ENCODE assay signal across 8 mouse cellular contexts in the genomic region with DNA sequence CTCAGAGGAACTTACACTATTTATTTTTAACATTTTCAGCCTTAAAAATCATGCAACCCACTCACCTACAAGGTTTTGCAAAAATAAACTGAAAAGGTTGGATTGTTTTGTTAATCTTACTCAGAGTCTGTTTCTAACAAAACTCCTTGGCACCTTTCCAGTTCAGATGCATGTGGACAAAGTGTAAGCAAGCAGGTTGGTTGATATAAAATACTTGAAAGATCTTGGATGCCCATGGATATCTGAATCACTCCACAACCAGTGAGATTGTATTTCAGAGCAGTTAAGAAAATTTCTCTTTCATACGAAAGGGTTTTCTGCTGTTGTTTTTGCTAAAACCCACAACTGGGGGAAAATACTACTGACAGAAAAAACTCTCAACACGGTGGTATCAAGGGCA. TPM values are rescaled to one million over a fixed set of nuclear protein-coding genes. Genes with fewer than 3 reads are reported as not detected.
DNase-seq lines count a peak whose midpoint lies in the region; ATAC-seq and TF ChIP-seq lines count a peak whose summit lies in the region.

No protein-coding gene starts in this region.

- H3K79me2 ChIP-seq in liver, adult 2 months (ENCODE audit: control insufficient read depth, insufficient read depth, low read length) = peaks cover 26% of the 10 kb centered on the region

- TF ChIP-seq POLR2A in liver, adult 2 months (IDR thresholded peaks at IDR 0.05; ENCODE audit: extremely low read depth, insufficient read depth, low read length) = no peak

- no peak for ATAC-seq in CD4-positive, CD25-positive, alpha-beta regulatory T cell, adult 4 months
- ATAC-seq in kidney, postnatal 0 days (replicated peaks; ENCODE audit: low FRiP score, low read depth) = no peak

- H3K4me2 ChIP-seq in kidney, postnatal 0 days (ENCODE audit: low read length) = peak overlapping the region; percentile 79

- peak overlapping the region; percentile 9; the same call in 1 of the 2 replicates for H3K9ac ChIP-seq in liver, adult 2 months (ENCODE audit: low read depth, low read length)
- 0 out of 2 replicates have a peak overlapping the region, but pooled peaks have one; percentile 6 for H3K9ac ChIP-seq in kidney, postnatal 0 days (ENCODE audit: low read depth, low read length)

- peak overlapping the region; percentile 41; the same call in 1 of the 2 replicates for H3K4me3 ChIP-seq in liver, adult 2 months (ENCODE audit: insufficient read depth, low read depth, low read length)
- H3K4me3 ChIP-seq in kidney, postnatal 0 days (replicated peaks; ENCODE audit: low read depth, low read length) = peak overlapping the region; percentile 88; the same call in 1 of the 2 replicates

- H3K27me3 ChIP-seq in liver, adult 2 months (ENCODE audit: control insufficient read depth, insufficient read depth, low read length) = no peaks in the 10 kb centered on the region
- no peaks in the 10 kb centered on the region for H3K27me3 ChIP-seq in kidney, postnatal 0 days (ENCODE audit: insufficient read depth, low read length)

- peak; percentile 43 for DNase-seq in CD4-positive, CD25-positive, alpha-beta regulatory T cell, adult 2 months (ENCODE audit: low read depth, low spot score)
- DNase-seq in liver, adult 2 months (ENCODE audit: extremely low read depth, low read depth, low spot score) = peak; percentile 80
- no peak for DNase-seq in liver
- peak; percentile 43 for DNase-seq in kidney, postnatal 0 days (ENCODE audit: low spot score)
- peak; percentile 52 for DNase-seq in naive thymus-derived CD4-positive, alpha-beta T cell, adult 2 months (ENCODE audit: low read depth)
- DNase-seq in right cerebral cortex, postnatal 4 days = no peak
- no peak for DNase-seq in adrenal gland, adult 8-10 months

- H3K36me3 ChIP-seq in liver, adult 2 months (ENCODE audit: control insufficient read depth, insufficient read depth, low read length) = no peaks in the 10 kb centered on the region
- H3K36me3 ChIP-seq in kidney, postnatal 0 days (ENCODE audit: insufficient read depth, low read length) = no peaks in the 10 kb centered on the region

- no peaks in the 10 kb centered on the region for H3K9me3 ChIP-seq in kidney, postnatal 0 days (replicated peaks; ENCODE audit: low read length)

- no peak for TF ChIP-seq CTCF in liver, adult 2 months (IDR thresholded peaks at IDR 0.05; ENCODE audit: low read depth, low read length)
- no peak for TF ChIP-seq CTCF in kidney, postnatal 0 days (IDR thresholded peaks at IDR 0.05; ENCODE audit: low read depth)

- 10% methylated on average over 2 of the region's 2 CpGs for WGBS in liver, adult 2 months
- WGBS in kidney, postnatal 0 days = 47% methylated on average over 2 of the region's 2 CpGs

- H3K27ac ChIP-seq in liver, adult 2 months (replicated peaks; ENCODE audit: insufficient read depth, low read depth, low read length) = no peak overlapping the region
- H3K27ac ChIP-seq in kidney, postnatal 0 days = no peak overlapping the region

- peaks cover 16% of the 10 kb centered on the region for H3K4me1 ChIP-seq in liver, adult 2 months (ENCODE audit: control insufficient read depth, insufficient read depth, low read length)
- H3K4me1 ChIP-seq in kidney, postnatal 0 days (replicated peaks; ENCODE audit: insufficient read depth, low read length) = no peaks in the 10 kb centered on the region

RNA-seq across cellular contexts. Expression of gene Ppp2r5a, which starts 8.9 kb away (rescaled TPM):
- 10 to 100 TPM; 44.5 to 70.5 TPM for polyA plus RNA-seq in CD4-positive, CD25-positive, alpha-beta regulatory T cell, adult 4 months (2017; shearing (Covaris generic))
- 149 and 170 TPM in 2 replicates for total RNA-seq in liver, adult 2 months (2014; rRNA removed)
- 75.3 and 80.3 TPM in 2 replicates for polyA plus RNA-seq in liver, adult 2 months (2012; rRNA removed)
- 32.4 and 39.8 TPM in 2 replicates for polyA plus RNA-seq in kidney, postnatal 0 days (2015; fragmentation: Nextera tagmentation; extraction: Ambion mirVana)
- 100 to 1,000 TPM in 3 of 4 experiments, 10 to 100 TPM in 1; 91.2 to 155 (median 133) TPM for total RNA-seq in adrenal gland, adult 8-10 months (2022)

Comparison
In these comparisons a context has a peak if more than half of its experiments do, and no peak if none do; other contexts are left out.
1. DNase-seq: peak in CD4-positive, CD25-positive, alpha-beta regulatory T cell, adult 2 months (single experiment), liver, adult 2 months (single experiment), kidney, postnatal 0 days (single experiment) and naive thymus-derived CD4-positive, alpha-beta T cell, adult 2 months (single experiment); none in liver (single experiment), right cerebral cortex, postnatal 4 days (single experiment) and adrenal gland, adult 8-10 months (single experiment).